Mouse (Mus musculus) gastrocnemius, adult 2 months (tissue): ENCODE data around the gene Clec18a. TPM values are rescaled to one million over a fixed set of nuclear protein-coding genes. Genes with fewer than 3 reads are reported as not detected.
"Not testable (repeated sequence)": the region's sequence is repeated elsewhere in the genome, so short reads cannot be mapped to it uniquely, and the experiment has no call there.

Experiments used
- DNase-seq: peaks from one replicate; pipeline ENCODE4 v3.0.0; 2022
- H3K27ac ChIP-seq: fragments of 200-600 bp; 2 replicates; pipeline ENCODE4 v1.8.1; 2022; ENCODE audit warnings: mild to moderate bottlenecking
- H3K4me3 ChIP-seq: fragments of 200-600 bp; 2 replicates; pipeline ENCODE4 v1.8.1; 2022; ENCODE audit warnings: mild to moderate bottlenecking, moderate library complexity
- CTCF ChIP-seq: fragments of 200-600 bp; IDR thresholded peaks from 2 replicates; pipeline ENCODE4 v1.8.1; 2022; ENCODE audit warnings: antibody characterized with exemption, mild to moderate bottlenecking, moderate library complexity
- intact Hi-C: fragments of 180-260 bp; cut with DNase I; formaldehyde crosslinking; loops from one replicate; pipeline ENCODE4 v1.15.1; 2025
- long read RNA-seq, 2 experiments: library from polyadenylated mRNA; stranded (forward); transcript quantifications; one replicate each; pipeline ENCODE4 v2.0.0; 2021
- total RNA-seq, 2 experiments: library from RNA; stranded (reverse); gene quantifications; 2 replicates each; pipeline ENCODE4 v1.2.3; 2021

Gene Clec18a
- 1 to 10 TPM in 1 of 2 experiments, under 1 TPM in 1; 0.36 to 1.1 TPM for total RNA-seq
- long read RNA-seq, experiment 1, result 0 reads
- long read RNA-seq, experiment 2, partial matches to known transcripts, result 0 of 4 reads
- long read RNA-seq, experiment 2, other reads (novel, unspliced or antisense), result 4 of 4 reads

DNA sequence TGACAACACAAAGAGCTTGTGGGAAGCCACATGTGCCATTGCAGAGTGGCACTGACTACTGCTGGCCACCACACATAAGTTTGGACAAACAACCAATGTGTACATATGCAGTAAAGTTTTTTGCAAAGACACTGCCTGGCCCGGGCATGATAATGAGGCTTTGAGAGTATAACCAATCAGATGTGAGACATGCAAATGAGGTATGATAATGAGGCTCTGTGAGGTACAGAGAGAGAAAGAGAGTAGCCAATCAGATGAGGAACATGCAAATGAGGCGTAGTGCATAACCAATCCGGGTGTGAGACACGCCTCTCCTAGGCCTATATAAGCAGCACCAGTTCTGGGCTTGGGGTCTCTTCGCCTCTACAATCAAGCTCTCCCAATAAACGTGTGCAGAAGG, at the start of gene Clec18a:
Gene Clec18a (minus strand): TSS at position 101 of the 400 bp plus-strand sequence.
- Histone ChIP-seq H3K4me3 (peak within 1 kb of the TSS; percentile 42), H3K27ac (peak within 1 kb of the TSS; percentile 96)
- intact Hi-C loops, result loop anchor here (5.0 kb wide), 1 partner anchor 35 kb away; the partner anchor contains the start of gene Exosc6
- DNase-seq, result not testable (repeated sequence)

DNA sequence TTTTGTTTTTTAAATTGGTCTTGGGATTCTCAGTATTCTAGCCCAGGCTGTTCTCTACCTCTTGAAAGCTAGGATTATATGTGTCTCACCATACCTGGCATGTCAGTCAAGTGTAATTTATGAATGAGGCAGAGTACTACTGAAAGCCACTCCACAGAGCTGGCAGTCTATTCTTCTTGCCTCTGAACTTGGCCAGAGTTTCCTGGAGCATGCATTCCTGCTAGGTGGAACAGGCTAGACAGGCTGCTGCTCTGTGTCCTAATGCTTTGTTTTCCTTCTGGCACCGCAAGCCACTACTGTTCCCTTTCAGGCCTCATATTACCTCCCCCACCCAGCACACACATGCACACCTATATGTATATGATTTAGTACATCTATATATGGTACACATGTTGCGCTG, 38.5 kb upstream of the Clec18a start:
- H3K4me3 ChIP-seq, result no peak overlapping the region
- DNase-seq, result no peak
- no peak for TF ChIP-seq CTCF
- intact Hi-C loops, result no loop called here
- no peak overlapping the region for H3K27ac ChIP-seq

DNA sequence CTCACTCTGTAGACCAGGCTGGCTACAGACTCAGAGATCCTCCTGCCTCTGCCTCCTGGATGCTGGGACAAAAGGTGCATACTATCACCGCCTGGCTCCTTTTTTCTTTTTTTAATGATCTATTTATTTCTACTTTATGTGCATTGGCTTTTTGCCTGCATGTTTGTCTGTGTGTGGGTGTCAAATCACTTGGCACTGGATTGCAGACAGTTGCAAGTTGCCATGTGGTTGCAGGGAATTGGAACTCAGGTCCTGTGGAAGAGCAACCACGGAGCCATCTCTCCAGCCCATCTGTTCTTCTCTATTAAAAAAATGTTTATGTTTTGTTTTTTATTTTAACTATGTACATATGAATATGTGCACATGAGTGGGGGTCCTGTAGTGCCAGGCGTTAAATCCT, 27.3 kb upstream of the Clec18a start:
- DNase-seq, result no peak
- no peak overlapping the region for H3K4me3 ChIP-seq
- H3K27ac ChIP-seq, result no peak overlapping the region
- no peak for TF ChIP-seq CTCF
- intact Hi-C loops, result no loop called here

DNA sequence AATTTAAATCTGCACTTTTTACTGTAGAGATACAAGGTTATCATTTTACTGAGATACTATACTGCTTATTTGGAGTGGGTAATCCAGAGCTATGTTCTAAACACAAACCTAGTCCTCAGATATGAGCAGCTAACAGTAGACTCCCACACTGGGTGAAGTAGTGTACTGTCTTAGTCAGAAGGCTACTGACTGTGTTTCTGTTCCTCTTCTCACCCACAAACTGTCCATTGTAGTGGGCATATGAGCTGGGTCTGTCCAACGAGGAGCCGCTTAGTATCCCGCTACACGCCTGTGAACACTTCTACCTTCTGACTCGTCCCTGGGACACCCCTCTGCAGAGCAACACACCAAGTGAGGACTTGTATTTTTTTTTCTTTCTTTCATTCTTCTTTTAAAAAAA, 22.7 kb upstream of the Clec18a start:
- intact Hi-C loops, result no loop called here
- DNase-seq, result no peak
- TF ChIP-seq CTCF, result no peak
- H3K4me3 ChIP-seq, result no peak overlapping the region
- H3K27ac ChIP-seq, result no peak overlapping the region

DNA sequence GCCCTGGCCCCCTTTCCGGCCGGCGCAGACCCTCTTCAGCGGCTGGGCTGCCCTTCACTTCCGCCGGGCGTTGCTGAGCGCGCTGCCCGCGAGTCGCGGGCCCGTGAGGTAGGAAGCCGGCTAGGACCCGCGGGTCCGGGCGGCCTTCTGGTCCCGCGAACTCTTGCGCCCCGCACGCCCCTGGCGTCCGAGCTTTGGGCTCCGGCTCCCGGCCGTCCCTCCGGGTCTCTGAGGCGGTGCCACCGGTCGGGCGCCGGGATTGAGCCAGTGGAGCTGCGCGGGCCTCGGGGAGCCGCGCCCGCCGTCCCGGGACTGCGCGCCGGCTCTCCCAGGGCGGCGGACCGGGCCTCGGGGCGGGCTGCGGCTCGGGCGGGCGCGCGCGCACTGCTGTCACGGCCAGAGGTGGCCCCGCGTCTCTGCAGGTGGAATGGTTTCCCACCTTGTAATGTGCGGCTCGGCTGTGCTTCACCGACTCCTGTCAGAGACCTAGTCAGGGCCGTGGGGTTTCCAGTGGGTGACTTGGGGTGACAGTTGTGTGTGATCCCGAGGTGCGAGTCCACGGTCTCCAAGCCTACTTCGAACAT, 2.6 kb upstream of the Clec18a start:
- not testable (repeated sequence) for DNase-seq
- Histone ChIP-seq H3K4me3 (peak overlapping the region; percentile 93), H3K27ac (peak overlapping the region; percentile 96)
- intact Hi-C loops, result loop anchor here (5.0 kb wide), 1 partner anchor 38 kb away; the partner anchor contains the start of gene Exosc6

DNA sequence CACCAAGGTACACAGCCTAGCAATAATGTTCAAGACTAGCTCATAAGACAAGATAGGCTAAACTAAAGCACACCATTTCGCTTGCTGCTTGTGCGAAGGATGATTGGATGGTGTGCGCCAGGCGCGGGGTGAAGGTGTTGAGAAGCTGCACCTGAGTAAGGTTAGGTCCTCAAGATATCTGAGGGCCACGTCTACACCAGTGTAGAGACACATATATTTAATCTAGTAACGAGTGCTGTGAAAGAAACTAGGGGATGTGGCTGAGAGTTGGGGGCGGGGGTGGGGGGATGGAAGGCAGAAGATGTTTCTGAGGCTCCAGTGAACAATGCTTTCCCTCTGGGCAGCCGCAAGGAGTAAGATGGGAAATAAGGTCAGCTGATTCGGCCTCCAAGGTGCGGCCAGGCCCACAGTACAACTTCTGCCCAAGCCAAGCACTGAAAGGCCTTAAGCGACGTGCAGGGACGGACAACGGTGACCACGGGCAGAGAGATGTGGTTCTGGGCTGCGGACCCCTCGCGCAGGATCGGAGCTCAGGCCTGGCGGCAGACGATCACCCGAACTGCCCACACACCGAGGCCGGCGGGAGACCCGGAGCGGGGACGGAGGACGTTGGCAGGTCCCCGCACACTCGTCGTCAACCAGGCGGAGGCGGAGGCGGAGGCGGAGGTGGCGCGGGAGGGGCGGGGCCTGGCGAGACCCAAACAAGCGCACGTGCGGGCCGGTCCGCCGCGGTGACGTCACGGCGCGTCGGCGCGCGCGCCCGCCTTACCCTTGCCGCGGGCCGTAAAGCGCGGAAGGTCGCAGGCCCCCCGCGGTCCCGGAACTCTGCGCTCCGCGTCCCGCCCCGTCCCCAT, 1.9 kb upstream of the Clec18a start, which contains the start of gene Pdpr:
Gene Pdpr (plus strand): TSS at position 766 of the 854 bp plus-strand sequence.
- no peak for TF ChIP-seq CTCF
- Histone ChIP-seq H3K27ac (peak within 1 kb of the TSS; percentile 96), H3K4me3 (peak within 1 kb of the TSS; percentile 93)
- intact Hi-C loops, result loop anchor here (5.0 kb wide), 1 partner anchor 37 kb away; the partner anchor contains the start of gene Exosc6
- peak; percentile 97 for DNase-seq

DNA sequence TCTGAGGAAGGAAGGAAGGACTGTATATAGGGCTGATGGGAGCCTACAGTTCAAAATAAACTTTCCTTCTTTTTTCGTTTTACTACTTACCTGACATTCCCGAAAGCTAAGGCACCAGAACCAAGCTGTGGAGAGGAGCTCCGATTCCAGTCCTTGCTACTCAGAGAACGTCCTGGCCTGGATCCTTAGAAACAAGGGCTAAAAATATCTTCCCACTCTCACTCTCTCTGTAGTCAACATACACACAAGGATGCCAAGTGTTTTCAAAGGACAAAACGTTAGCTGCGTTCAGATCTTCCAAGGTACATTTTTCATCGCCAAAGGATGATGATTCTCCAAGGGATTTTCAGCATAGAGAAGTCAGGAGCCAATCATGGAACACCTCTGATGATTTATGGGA, 520 bp downstream of the Clec18a start:
- peak; percentile 37 for DNase-seq
- intact Hi-C loops, result loop anchor here (5.0 kb wide), 1 partner anchor 34 kb away; the partner anchor contains the start of gene Exosc6
- peak overlapping the region; percentile 42 for H3K4me3 ChIP-seq
- peak overlapping the region; percentile 96 for H3K27ac ChIP-seq
- no peak for TF ChIP-seq CTCF

DNA sequence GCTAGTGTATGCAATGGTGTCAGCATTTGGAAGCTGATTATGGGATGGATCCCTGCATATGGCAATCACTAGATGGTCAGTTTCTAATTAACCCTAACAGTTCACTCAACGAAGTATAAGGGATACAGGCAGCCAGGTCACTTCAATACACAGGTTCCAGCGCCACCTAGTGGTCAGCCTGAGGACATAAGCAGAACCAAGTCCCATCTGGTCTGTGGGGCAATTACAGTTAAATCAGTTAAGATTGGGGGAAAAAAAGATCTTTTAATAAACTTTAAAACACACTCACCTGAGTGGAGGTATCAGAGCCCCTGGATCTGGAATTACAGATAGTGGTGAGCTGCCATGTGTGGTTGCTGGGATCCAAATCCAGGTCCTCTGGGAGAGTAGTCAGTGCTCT, 2.1 kb downstream of the Clec18a start:
- peak; percentile 89 for TF ChIP-seq CTCF

DNA sequence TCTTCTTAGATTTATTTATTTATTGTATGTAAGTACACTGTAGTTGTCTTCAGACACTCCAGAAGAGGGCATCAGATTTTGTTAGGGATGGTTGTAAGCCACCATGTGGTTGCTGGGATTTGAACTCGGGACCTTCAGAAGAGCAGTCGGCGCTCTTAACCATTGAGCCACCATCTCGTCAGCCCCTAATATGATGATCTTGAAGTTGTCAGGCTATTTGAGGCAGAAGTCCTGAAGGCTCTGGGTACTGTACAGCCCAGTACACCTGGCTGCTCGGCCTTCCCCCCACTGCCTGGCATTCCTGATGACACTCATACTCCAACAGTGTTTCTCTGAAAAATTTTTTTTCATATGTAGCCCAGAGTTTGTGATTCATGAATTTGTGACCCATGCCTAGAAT, 8.3 kb downstream of the Clec18a start:
- DNase-seq, H3K4me3 ChIP-seq, H3K27ac ChIP-seq: not testable (repeated sequence)
- intact Hi-C loops, result loop anchor here (10.0 kb wide), 1 partner anchor 339 kb away; no protein-coding TSS in a partner anchor

More for the DNA sequence above, 2.1 kb downstream of the Clec18a start:
- intact Hi-C loops, result loop anchor here (5.0 kb wide), 1 partner anchor 33 kb away; the partner anchor contains the start of gene Exosc6
- Histone ChIP-seq H3K27ac (peak overlapping the region; percentile 96; the same call in 1 of the 2 replicates), H3K4me3 (no peak overlapping the region)
- peak; percentile 85 for DNase-seq

DNA sequence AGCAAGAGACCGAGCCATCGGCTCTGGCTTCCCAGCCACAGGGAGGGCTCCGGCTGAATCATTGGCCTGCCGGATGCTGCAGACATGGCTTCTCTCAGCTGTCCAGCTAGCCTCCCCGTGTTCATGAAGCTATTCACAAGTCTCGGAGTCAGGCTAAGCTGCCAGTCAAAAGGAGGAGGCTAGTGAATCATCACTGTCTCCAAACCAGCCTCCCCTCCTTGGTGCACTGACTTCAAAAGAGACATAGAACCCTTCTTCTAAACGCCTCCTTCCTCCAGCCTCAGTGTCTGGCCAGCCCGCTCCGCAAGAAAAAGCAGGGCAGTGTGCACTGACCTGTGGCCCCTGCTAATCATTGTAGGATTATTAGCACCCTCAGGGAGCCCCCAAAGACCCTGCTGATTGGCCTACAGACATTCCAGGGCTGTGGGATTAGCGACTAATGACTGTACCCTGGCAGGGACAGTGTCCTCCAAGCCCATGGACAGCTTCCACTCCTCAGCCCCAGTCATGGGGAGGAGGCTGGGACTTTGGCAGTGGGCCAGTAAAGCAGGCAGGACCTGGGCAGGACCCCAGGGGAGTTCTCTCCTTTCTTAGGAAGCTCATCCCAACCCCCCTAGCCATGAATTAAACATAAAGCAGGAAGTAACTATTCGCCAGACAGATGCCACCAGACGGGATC, 10.5 kb downstream of the Clec18a start:
- intact Hi-C loops, result loop anchor here (10.0 kb wide), 1 partner anchor 337 kb away; no protein-coding TSS in a partner anchor
- TF ChIP-seq CTCF, result no peak
- no peak for DNase-seq
- no peak overlapping the region for H3K4me3 ChIP-seq
- H3K27ac ChIP-seq, result no peak overlapping the region

DNA sequence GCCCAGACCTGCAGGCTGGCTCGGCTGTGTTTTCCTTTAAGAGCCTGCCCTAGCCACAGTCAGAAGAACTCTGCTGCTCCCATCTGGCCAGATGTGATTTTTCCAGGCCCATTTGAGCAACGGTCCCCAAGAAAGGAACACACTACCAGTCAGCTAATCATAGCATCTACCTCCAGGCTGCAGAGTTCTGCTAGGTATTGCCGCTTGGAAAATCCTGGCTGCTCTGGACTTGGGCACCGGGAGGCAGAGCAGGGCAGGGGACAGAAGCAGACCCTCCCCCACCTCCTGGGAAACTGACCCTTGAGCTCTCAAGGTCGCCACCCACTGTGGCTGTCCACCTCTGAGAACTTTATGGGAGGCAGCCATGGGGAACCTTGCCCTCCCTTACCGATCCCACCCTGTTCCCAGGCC, 12.4 kb downstream of the Clec18a start:
- TF ChIP-seq CTCF, result peak; percentile 67
- DNase-seq, result peak; percentile 56
- Histone ChIP-seq H3K4me3 (no peak overlapping the region), H3K27ac (peak overlapping the region; percentile 60; the same call in 1 of the 2 replicates)
- intact Hi-C loops, result loop anchor here (10.0 kb wide), 2 partner anchors 185 to 335 kb away; no protein-coding TSS in a partner anchor

DNA sequence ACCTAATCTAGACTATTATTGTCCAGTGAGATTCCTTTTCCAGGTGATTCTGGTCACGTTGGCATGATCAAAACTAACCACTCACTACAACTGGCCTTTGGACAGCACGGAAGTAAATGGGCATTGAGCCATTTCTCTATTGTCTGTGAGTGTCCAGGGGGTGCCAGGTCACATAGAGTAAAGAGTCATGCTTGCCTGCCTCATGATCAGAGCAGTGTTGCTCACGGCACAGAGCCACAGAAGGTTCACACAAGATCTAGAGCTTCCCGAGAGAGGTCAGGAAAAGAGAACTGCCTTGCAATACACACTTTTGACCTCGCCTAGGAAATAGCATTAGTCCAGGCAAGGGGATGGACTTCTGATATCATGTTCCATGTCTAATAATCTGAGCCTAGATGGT, 12.8 kb downstream of the Clec18a start:
- intact Hi-C loops, result loop anchor here (10.0 kb wide), 1 partner anchor 185 kb away; no protein-coding TSS in a partner anchor
- Histone ChIP-seq H3K4me3 (no peak overlapping the region), H3K27ac (peak overlapping the region; percentile 60)
- DNase-seq, result no peak
- no peak for TF ChIP-seq CTCF
